Mouse (Mus musculus) bone marrow macrophage, adult 2 months (primary cell): ENCODE measurements around the gene Alg5. TPM values are rescaled to one million over a fixed set of nuclear protein-coding genes. Genes with fewer than 3 reads are reported as not detected.

Experiments used
- H3K27ac ChIP-seq: 2 replicates; pipeline ENCODE4 v1.5.1; 2012; ENCODE audit warnings: low read depth, low read length; ENCODE audit not compliant: insufficient read depth
- H3K4me1 ChIP-seq: 2 replicates; pipeline ENCODE4 v1.6.1; 2012; ENCODE audit warnings: low read length; ENCODE audit not compliant: control insufficient read depth, insufficient read depth
- H3K4me3 ChIP-seq: 2 replicates; pipeline ENCODE4 v1.5.1; 2012; ENCODE audit warnings: mild to moderate bottlenecking, low read length, moderate library complexity; ENCODE audit not compliant: insufficient read depth
- CTCF ChIP-seq: IDR thresholded peaks from 2 replicates; pipeline ENCODE4 v1.5.1; 2012; ENCODE audit warnings: low read depth, mild to moderate bottlenecking, low read length, moderate library complexity
- POLR2A ChIP-seq: IDR thresholded peaks from 2 replicates; pipeline ENCODE4 v1.6.1; 2012; ENCODE audit warnings: mild to moderate bottlenecking, low read depth, low read length, borderline replicate concordance
- polyA plus RNA-seq: library from polyadenylated mRNA; stranded (reverse); fragments of >200 nt; gene quantifications from 2 replicates; pipeline ENCODE4 v1.2.4, GENCODE M21; 2012; ENCODE audit not compliant: missing spikeins, insufficient read depth, insufficient read length

Alg5 gene
- polyA plus RNA-seq, 1 experiment, result 33.2 TPM

DNA sequence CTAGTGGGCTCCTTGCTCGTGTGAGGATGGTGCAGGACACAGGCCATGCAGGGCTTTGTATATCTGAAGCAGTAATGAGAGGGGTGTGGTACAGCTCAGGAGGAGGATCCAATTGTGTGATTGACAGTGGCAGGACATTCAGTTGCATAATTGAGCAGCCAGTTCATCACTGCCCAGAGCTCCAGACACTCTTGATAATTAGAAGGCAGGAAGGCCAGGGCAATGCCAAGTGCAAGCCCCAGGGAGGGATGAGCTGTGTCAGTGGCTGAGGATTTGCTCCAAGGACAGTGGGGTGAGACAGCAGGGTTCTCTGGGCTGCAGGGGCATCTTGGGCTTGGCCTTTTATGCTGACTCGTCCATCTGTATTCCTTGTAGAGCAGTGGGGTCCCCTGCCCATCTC lies 55.3 kb downstream of the Alg5 start:
- no peaks in the 10 kb centered on the region for H3K4me1 ChIP-seq
- TF ChIP-seq CTCF (no peak), POLR2A (no peak)

GRCm38 (mm10) chr3:54791822-54792677 lies 56.7 kb downstream of the Alg5 start:
- H3K4me1 ChIP-seq, result no peaks in the 10 kb centered on the region
- no peak overlapping the region for H3K27ac ChIP-seq
- H3K4me3 ChIP-seq, result no peak overlapping the region
- TF ChIP-seq CTCF, result no peak
- TF ChIP-seq POLR2A, result no peak

More for the DNA sequence above, 55.3 kb downstream of the Alg5 start:
- Histone ChIP-seq H3K4me3 (no peak overlapping the region), H3K27ac (no peak overlapping the region)

- no peak overlapping the region for H3K4me3 ChIP-seq
- no peak overlapping the region for H3K27ac ChIP-seq
- TF ChIP-seq POLR2A (no peak), CTCF (no peak)
- no peaks in the 10 kb centered on the region for H3K4me1 ChIP-seq
Observed at GRCm38 (mm10) chr3:54793762-54794161, 58.4 kb downstream of the Alg5 start.

DNA sequence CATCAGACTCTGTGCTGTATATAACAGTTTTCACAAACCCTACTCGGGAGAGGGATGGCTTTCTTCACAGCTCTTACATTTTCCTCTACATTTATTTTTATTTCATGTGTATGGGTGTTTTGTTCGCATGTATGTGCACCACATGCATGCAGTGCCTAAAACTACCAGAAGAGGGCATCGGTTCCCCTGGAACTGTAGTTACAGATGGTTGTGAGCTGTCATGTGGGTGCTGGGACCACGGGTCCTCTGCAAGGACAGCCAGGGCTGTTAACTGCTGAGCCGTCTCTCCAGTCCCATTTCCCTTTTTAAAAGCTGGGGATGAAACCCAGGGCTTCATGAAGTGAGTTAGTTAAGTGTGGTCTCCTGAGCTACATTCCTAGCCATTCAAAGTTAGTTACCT lies 60.0 kb downstream of the Alg5 start:
- H3K4me3 ChIP-seq, result no peak overlapping the region
- no peaks in the 10 kb centered on the region for H3K4me1 ChIP-seq
- no peak overlapping the region for H3K27ac ChIP-seq
- no peak for TF ChIP-seq POLR2A
- TF ChIP-seq CTCF, result no peak

DNA sequence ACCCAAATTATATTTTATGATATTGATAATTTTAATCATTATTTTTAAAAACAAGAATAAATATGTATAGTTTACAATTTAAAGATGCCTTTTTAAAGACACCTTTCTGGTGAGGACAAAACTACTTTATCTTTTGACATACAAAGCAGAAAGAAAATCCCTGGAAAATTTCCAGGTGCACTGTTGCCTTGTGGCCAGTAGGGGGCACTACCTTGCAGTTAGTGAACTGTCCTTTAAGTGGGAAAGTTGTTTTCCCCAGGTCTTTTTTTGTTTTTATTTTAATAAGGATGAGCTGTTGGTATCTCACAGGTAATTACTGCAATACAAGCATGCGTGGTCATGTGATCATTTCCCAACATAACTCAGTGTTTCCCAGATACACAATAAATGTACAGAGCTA lies 60.5 kb downstream of the Alg5 start:
- Histone ChIP-seq H3K4me3 (no peak overlapping the region), H3K4me1 (no peaks in the 10 kb centered on the region), H3K27ac (no peak overlapping the region)
- TF ChIP-seq CTCF (no peak), POLR2A (no peak)

GRCm38 (mm10) chr3:54797211-54797610 lies 61.9 kb downstream of the Alg5 start:
- H3K27ac ChIP-seq, result no peak overlapping the region
- no peak overlapping the region for H3K4me3 ChIP-seq
- TF ChIP-seq POLR2A (no peak), CTCF (no peak)
- H3K4me1 ChIP-seq, result no peaks in the 10 kb centered on the region

Other genes with a start within 250 kb of the Alg5 start
- gene Supt20, start 42.7 kb upstream of the Alg5 start, polyA plus RNA-seq, result 64.4 and 69.5 TPM in 2 replicates
- not detected in 2 replicates for gene Gm21958, start 21.2 kb upstream of the Alg5 start, polyA plus RNA-seq
- 33.4 and 36.4 TPM in 2 replicates for gene Exosc8, start 146 bp upstream of the Alg5 start, polyA plus RNA-seq
- gene Smad9, start 20.0 kb downstream of the Alg5 start, polyA plus RNA-seq, result not detected in 2 replicates
- 28.1 and 41.6 TPM in 2 replicates for gene Rfxap, start 72.3 kb downstream of the Alg5 start, polyA plus RNA-seq
- not detected in 2 replicates for gene Sertm1, start 180.3 kb downstream of the Alg5 start, polyA plus RNA-seq